Mouse (Mus musculus): ENCODE measurements at regions not wholly inside any gene's neighbourhood (a gene's known extent, or its start where the extent isn't known, plus 50 kb on each side); places are given as distances from the start of the nearest gene placed in this dataset.

DNA sequence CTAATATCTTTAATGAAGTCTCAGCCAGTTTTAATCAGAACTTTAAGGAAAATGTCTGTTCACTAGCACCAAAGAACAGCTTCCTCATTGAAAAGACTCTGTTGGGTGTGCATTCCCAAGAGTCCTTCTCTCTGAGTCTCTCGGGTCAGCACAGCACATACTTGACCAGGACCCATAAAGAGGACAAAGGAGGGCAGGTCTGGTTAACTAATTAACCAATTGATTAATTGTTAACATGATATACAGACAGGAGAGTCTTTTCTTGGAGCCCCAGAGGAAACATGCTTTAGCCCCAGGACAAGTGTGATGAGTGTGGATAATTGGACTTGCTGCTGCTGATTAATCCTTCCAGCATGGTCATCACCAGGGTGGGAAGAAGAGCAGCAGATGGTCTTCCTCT, 93.7 kb downstream of the Gm12689 start:
- TF ChIP-seq EP300 (IDR thresholded peaks at IDR 0.05): no peak
- TF ChIP-seq CTCF (IDR thresholded peaks at IDR 0.05): no peak
